Mouse (Mus musculus) stomach, embryonic 14.5 days (tissue): ENCODE measurements at regions not wholly inside any gene's neighbourhood (a gene's known extent, or its start where the extent isn't known, plus 50 kb on each side); places are given as distances from the start of the nearest gene placed in this dataset.

ENCODE experiments used
- ATAC-seq: fragments of 200-750 bp; cut with Nextera tagmentation; 2 replicates; pipeline ENCODE4 v1.8.0; 2017; ENCODE audit warnings: low read depth, moderate TSS enrichment; ENCODE audit not compliant: insufficient number of reproducible peaks, insufficient read depth, low FRiP score
- H3K27ac ChIP-seq: fragments of 300-500 bp; sonication (generic); 2 replicates; pipeline ENCODE4 v1.5.1; 2014; ENCODE audit warnings: mild to moderate bottlenecking, low read length, moderate library complexity, mixed read lengths
- H3K27me3 ChIP-seq: fragments of 300-500 bp; sonication (generic); 2 replicates; pipeline ENCODE4 v1.6.1; 2014; ENCODE audit warnings: low read length, control low read depth, mixed read lengths; ENCODE audit not compliant: control insufficient read depth, insufficient read depth
- H3K36me3 ChIP-seq: fragments of 300-500 bp; sonication (generic); 2 replicates; pipeline ENCODE4 v1.6.1; 2014; ENCODE audit warnings: mild to moderate bottlenecking, control low read depth, low read length, moderate library complexity, mixed read lengths; ENCODE audit not compliant: control insufficient read depth, insufficient read depth
- H3K4me1 ChIP-seq: fragments of 300-500 bp; sonication (generic); 2 replicates; pipeline ENCODE4 v1.6.1; 2014; ENCODE audit warnings: low read length, control low read depth, mixed read lengths; ENCODE audit not compliant: control insufficient read depth, insufficient read depth
- H3K4me2 ChIP-seq: fragments of 300-500 bp; sonication (generic); replicated peaks from 2 replicates; pipeline ENCODE4 v1.6.1; 2014; ENCODE audit warnings: low read depth, low read length, control low read depth
- H3K4me3 ChIP-seq: fragments of 300-500 bp; sonication (generic); 2 replicates; pipeline ENCODE4 v1.5.1; 2014; ENCODE audit warnings: low read depth, low read length, control low read depth
- H3K9ac ChIP-seq: fragments of 300-500 bp; sonication (generic); replicated peaks from 2 replicates; pipeline ENCODE4 v1.6.1; 2014; ENCODE audit warnings: low read depth, mild to moderate bottlenecking, control low read depth, low read length, moderate library complexity, mixed read lengths
- H3K9me3 ChIP-seq: fragments of 300-500 bp; sonication (generic); 2 replicates; pipeline ENCODE4 v1.6.1; 2016; ENCODE audit warnings: low read depth, low read length, control low read depth; ENCODE audit not compliant: control insufficient read depth
- WGBS: fragments of 180-500 bp; shearing (Covaris S2); extraction: QIAGEN DNeasy Blood & Tissue Kit; methylation state at CpG from one replicate; pipeline ENCODE4 v1.1.7; 2014; 5-methylcytosine and 5-hydroxymethylcytosine counted together

GRCm38 (mm10) chr13:60123964-60124363 lies 53.2 kb downstream of the Gas1 start:
- no peak overlapping the region for H3K9ac ChIP-seq
- no peak overlapping the region for H3K4me2 ChIP-seq
- no peaks in the 10 kb centered on the region for H3K27me3 ChIP-seq
- H3K4me3 ChIP-seq, result no peak overlapping the region
- no peaks in the 10 kb centered on the region for H3K36me3 ChIP-seq
- H3K27ac ChIP-seq, result no peak overlapping the region
- WGBS, result 37% methylated on average over 4 of the region's 4 CpGs
- H3K4me1 ChIP-seq, result no peaks in the 10 kb centered on the region
- H3K9me3 ChIP-seq, result no peaks in the 10 kb centered on the region
- ATAC-seq, result no peak

GRCm38 (mm10) chr13:60123174-60123587 lies 54.0 kb downstream of the Gas1 start:
- 43% methylated on average over 6 of the region's 6 CpGs for WGBS
- Histone ChIP-seq H3K27me3 (no peaks in the 10 kb centered on the region), H3K4me2 (no peak overlapping the region)

DNA sequence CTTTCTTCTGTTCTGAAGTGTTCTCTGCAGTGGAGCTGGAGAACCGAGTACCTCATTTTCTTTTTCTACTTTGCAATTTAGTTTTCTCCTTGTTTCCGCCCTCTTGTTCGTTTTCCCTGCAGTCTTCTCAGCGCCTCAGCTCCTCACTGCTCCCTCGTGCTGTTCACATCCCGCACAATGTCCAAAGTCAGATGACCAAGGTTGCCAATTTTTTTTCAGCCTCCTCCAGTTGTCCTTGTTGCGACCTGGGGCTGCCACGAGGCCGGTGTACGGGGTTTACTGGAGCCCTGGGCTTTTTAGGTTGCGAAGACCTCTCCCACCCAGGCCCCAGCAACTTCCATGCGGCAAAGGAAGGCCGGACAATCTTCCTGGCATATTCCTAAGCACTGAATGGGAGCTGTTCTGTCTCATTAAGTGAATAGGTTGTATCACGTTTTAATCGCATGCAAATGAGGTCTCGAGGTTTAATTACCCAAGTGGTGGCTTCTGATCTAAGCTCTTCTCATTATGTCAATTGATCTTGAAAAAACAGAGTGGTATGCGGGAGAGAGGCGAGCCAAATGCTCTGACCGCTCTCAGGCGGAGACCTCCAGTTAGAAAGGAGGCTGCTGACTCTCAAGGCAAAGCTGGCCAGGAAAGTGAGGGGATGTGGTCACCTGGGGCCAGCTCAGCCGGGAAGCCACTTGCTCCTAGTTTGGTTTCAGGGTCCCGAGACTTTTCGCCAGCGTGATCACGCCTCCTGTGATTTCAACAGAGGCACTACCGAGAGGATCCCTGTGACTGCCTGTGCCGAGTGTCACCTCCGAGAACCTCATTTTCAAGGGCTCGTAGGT lies 54.6 kb downstream of the Gas1 start:
- 53% methylated on average over 29 of the region's 29 CpGs for WGBS
- Histone ChIP-seq H3K9ac (no peak overlapping the region), H3K27ac (no peak overlapping the region)

More at GRCm38 (mm10) chr13:60123174-60123587, 54.0 kb downstream of the Gas1 start:
- no peak overlapping the region for H3K9ac ChIP-seq
- no peak for ATAC-seq
- no peaks in the 10 kb centered on the region for H3K9me3 ChIP-seq
- no peaks in the 10 kb centered on the region for H3K4me1 ChIP-seq
- H3K27ac ChIP-seq, result no peak overlapping the region
- no peaks in the 10 kb centered on the region for H3K36me3 ChIP-seq
- no peak overlapping the region for H3K4me3 ChIP-seq

DNA sequence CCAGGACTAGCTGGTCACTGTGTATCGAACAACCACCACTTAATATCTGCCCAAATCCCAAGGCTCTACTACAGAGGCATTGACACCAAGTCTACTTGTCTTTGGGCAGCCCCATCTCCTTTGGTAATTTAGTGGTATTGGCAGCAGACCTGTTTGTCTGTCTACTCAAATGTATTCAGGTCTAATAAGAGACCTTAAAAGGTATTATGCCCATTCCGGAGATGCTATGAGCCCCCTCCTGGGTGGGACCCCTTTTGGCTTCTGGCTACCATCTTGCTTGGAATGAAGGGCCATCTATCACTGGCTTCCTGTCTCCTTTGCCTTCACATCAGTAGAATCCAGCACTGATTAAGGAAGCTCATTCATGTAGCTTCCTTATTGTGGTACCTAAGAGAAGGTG lies 65.7 kb downstream of the Gas1 start:
- Histone ChIP-seq H3K4me1 (peaks cover 8% of the 10 kb centered on the region), H3K27me3 (no peaks in the 10 kb centered on the region), H3K36me3 (no peaks in the 10 kb centered on the region), H3K4me2 (no peak overlapping the region), H3K9me3 (no peaks in the 10 kb centered on the region), H3K4me3 (no peak overlapping the region), H3K27ac (no peak overlapping the region), H3K9ac (no peak overlapping the region)
- 91% methylated on average over 2 of the region's 2 CpGs for WGBS
- no peak for ATAC-seq

More for the DNA sequence above, 54.6 kb downstream of the Gas1 start:
- H3K36me3 ChIP-seq, result no peaks in the 10 kb centered on the region
- H3K4me2 ChIP-seq, result no peak overlapping the region
- H3K4me1 ChIP-seq, result no peaks in the 10 kb centered on the region
- ATAC-seq, result no peak
- no peaks in the 10 kb centered on the region for H3K27me3 ChIP-seq
- no peak overlapping the region for H3K4me3 ChIP-seq
- no peaks in the 10 kb centered on the region for H3K9me3 ChIP-seq

DNA sequence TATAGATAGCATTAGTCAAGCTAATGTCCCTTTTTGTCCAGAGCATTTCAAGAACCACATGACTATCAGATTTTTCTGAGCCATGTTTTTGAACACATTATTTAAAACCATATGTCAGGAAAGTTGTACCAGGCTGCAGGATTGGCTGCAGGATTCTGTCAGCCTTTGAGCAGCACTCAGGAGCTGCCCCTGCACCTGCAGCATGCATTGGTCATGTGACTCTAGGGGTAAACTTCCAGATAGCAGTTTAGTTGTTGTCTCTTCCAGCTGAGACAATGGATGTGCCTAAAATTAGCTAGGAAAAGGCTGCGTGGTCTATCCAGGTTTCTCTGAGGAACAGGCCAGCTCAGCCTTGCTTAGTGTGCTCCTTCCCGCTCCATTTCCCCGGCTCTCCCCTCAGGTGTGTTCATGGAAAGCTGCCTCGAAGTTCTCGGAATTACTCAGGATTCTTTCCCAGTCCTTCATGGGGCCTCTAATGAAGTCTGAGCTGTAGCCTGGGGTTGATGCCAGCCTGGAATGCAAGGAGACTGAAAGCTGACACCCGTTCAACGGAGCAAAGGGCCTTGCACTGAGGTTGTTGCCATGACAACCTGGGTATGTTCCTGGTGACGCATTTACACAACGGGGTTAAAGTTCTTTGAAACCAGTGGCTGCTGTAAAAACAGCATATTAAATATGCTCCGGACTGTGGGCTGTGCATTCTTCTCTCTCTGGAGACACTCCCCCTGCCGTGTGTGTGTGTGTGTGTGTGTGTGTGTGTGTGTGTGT lies 66.9 kb downstream of the Gas1 start:
- Histone ChIP-seq H3K4me2 (peak overlapping the region; percentile 15; the same call in 1 of the 2 replicates), H3K9ac (no peak overlapping the region), H3K4me3 (no peak overlapping the region), H3K4me1 (peaks cover 8% of the 10 kb centered on the region), H3K27ac (peak overlapping the region; percentile 29; the same call in 1 of the 2 replicates), H3K9me3 (no peaks in the 10 kb centered on the region), H3K27me3 (no peaks in the 10 kb centered on the region), H3K36me3 (no peaks in the 10 kb centered on the region)
- peak; percentile 90 for ATAC-seq
- WGBS, result 3% methylated on average over 11 of the region's 11 CpGs

DNA sequence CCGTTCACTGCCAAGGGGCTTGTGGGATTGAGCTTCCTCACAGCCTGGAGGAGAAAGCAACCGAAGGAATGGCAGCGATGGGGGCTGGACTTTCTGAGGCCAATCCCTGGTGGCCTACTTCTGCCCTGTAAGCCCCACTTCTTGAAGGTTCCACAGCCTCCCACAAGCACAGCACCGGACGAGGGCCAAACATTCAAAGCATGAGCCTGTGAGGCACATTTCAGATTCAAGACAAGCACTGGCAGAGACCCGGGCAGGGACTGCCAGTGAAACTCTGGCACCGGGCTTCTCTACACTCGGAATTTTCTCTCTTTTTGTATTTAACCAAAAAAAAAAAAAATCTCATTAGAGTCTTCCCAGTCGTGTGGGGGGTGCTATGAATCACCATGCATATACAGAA lies 71.9 kb downstream of the Gas1 start:
- Histone ChIP-seq H3K4me2 (no peak overlapping the region), H3K9ac (no peak overlapping the region), H3K36me3 (no peaks in the 10 kb centered on the region), H3K9me3 (no peaks in the 10 kb centered on the region), H3K4me3 (no peak overlapping the region), H3K4me1 (peaks cover 7% of the 10 kb centered on the region), H3K27me3 (no peaks in the 10 kb centered on the region), H3K27ac (no peak overlapping the region)
- WGBS, result 87% methylated on average over 9 of the region's 9 CpGs
- no peak for ATAC-seq

DNA sequence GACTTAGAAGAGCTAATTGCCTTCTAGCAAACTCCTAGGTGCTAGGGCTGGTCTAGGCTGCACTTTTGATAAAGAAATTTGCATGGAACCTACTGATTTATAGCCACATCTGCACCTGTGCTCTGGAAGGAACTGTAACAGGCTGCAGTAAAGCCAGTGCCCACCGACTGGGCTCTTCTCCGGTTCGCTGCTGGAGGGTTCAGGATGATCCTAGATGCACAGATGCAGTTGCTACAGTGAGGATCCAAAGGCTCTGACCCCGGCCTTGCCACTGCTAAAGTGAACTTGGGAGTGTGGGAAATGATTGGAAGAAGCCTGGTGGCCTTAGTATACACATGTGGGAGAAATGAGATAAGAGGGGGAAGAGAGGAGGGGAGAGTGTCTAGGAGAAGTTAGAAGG lies 75.5 kb downstream of the Gas1 start:
- ATAC-seq, result no peak
- H3K4me1 ChIP-seq, result 0 out of 2 replicates have a peak, but pooled peaks cover 4% of the 10 kb centered on the region
- no peaks in the 10 kb centered on the region for H3K36me3 ChIP-seq
- WGBS, result 60% methylated on average over 4 of the region's 4 CpGs
- no peaks in the 10 kb centered on the region for H3K9me3 ChIP-seq
- H3K27ac ChIP-seq, result no peak overlapping the region
- no peaks in the 10 kb centered on the region for H3K27me3 ChIP-seq
- H3K4me2 ChIP-seq, result no peak overlapping the region
- no peak overlapping the region for H3K4me3 ChIP-seq
- no peak overlapping the region for H3K9ac ChIP-seq

GRCm38 (mm10) chr13:60100130-60101112 lies 76.7 kb downstream of the Gas1 start:
- Histone ChIP-seq H3K4me1 (0 out of 2 replicates have a peak, but pooled peaks cover 4% of the 10 kb centered on the region), H3K4me2 (no peak overlapping the region), H3K27ac (peak overlapping the region; percentile 66; the same call in 1 of the 2 replicates), H3K36me3 (no peaks in the 10 kb centered on the region), H3K4me3 (no peak overlapping the region), H3K9ac (no peak overlapping the region), H3K9me3 (no peaks in the 10 kb centered on the region), H3K27me3 (no peaks in the 10 kb centered on the region)
- 38% methylated on average over 12 of the region's 12 CpGs for WGBS
- peak; percentile 50; the same call in 1 of the 2 replicates for ATAC-seq
